Mouse (Mus musculus) heart, embryonic 14.5 days (tissue): ENCODE measurements around the gene Exoc3l2. TPM values are rescaled to one million over a fixed set of nuclear protein-coding genes. Genes with fewer than 3 reads are reported as not detected.

Experiments
- ATAC-seq: fragments of 200-750 bp; cut with Nextera tagmentation; 2 replicates; pipeline ENCODE4 v1.8.0; 2017; ENCODE audit warnings: low read depth, moderate TSS enrichment; ENCODE audit not compliant: insufficient number of reproducible peaks, insufficient read depth, low FRiP score
- H3K27ac ChIP-seq, 2 experiments: fragments of 200-500 bp in 1 of 2; fragments of 300-500 bp in 1 of 2; sonication (generic) in 1 of 2; replicated peaks in 1 of 2; 2 replicates each; pipeline ENCODE4 v1.5.1; 2012 to 2014; ENCODE audit warnings: low read depth in 2 of 2, low read length in 2 of 2, control low read depth in 1 of 2, mild to moderate bottlenecking in 1 of 2, mixed read lengths in 1 of 2; ENCODE audit not compliant: control insufficient read depth in 1 of 2, insufficient read depth in 1 of 2
- H3K27me3 ChIP-seq: fragments of 300-500 bp; sonication (generic); 2 replicates; pipeline ENCODE4 v1.6.1; 2014; ENCODE audit warnings: mild to moderate bottlenecking, low read length, control low read depth; ENCODE audit not compliant: control insufficient read depth, insufficient read depth
- H3K36me3 ChIP-seq: fragments of 300-500 bp; sonication (generic); 2 replicates; pipeline ENCODE4 v1.6.1; 2014; ENCODE audit warnings: mild to moderate bottlenecking, control low read depth, low read length, mixed read lengths; ENCODE audit not compliant: control insufficient read depth, insufficient read depth
- H3K4me1 ChIP-seq, 2 experiments: fragments of 200-500 bp in 1 of 2; fragments of 300-500 bp in 1 of 2; sonication (generic) in 1 of 2; 2 replicates each; pipeline ENCODE4 v1.6.1; 2012 to 2014; ENCODE audit warnings: low read length in 2 of 2, control low read depth in 1 of 2, mixed read lengths in 1 of 2; ENCODE audit not compliant: control insufficient read depth in 2 of 2, insufficient read depth in 2 of 2
- H3K4me2 ChIP-seq: fragments of 300-500 bp; sonication (generic); 2 replicates; pipeline ENCODE4 v1.6.1; 2014; ENCODE audit warnings: mild to moderate bottlenecking, low read length
- H3K4me3 ChIP-seq, 2 experiments: fragments of 200-500 bp in 1 of 2; fragments of 300-500 bp in 1 of 2; sonication (generic) in 1 of 2; 2 replicates each; pipeline ENCODE4 v1.5.1; 2012 to 2014; ENCODE audit warnings: low read length in 2 of 2, mild to moderate bottlenecking in 2 of 2, control low read depth in 1 of 2, low read depth in 1 of 2, moderate library complexity in 1 of 2; ENCODE audit not compliant: control insufficient read depth in 1 of 2, insufficient read depth in 1 of 2
- H3K9ac ChIP-seq: fragments of 300-500 bp; sonication (generic); 2 replicates; pipeline ENCODE4 v1.6.1; 2014; ENCODE audit warnings: mild to moderate bottlenecking, low read length
- H3K9me3 ChIP-seq: fragments of 300-500 bp; sonication (generic); 2 replicates; pipeline ENCODE4 v1.6.1; 2016; ENCODE audit warnings: low read length, control low read depth; ENCODE audit not compliant: control insufficient read depth
- WGBS: fragments of 180-500 bp; shearing (Covaris S2); extraction: QIAGEN DNeasy Blood & Tissue Kit; methylation state at CpG from one replicate; pipeline ENCODE4 v1.1.7; 2014; 5-methylcytosine and 5-hydroxymethylcytosine counted together
- polyA plus RNA-seq: library from polyadenylated mRNA; unstranded; fragments of >200 nt; fragmentation: Nextera tagmentation; extraction: Ambion mirVana; gene quantifications from 2 replicates; pipeline ENCODE4 v1.2.1, GENCODE M21; 2014

The Exoc3l2 gene
- polyA plus RNA-seq, 1 experiment from 2014 or later = 1.8 TPM

DNA sequence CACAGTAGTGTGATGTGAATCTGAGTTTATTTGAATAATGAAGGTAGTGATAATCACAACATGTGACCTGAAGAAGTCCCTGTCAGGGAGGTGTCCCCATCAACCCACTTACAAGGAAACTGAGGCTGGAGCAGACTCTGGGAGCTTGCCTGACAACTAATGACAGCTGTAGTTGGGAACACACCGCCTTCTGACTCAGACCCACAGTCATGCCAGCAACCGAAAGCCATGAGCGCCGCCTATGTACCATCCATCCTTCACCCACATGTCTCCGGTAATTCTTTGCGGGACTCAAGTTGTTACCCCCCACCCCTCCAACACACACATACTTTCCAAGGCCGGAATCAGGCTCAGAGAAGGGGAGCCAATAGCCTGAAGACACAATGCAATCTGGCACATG is 6.5 kb upstream of the Exoc3l2 start:
- Histone ChIP-seq H3K36me3 (peaks cover 12% of the 10 kb centered on the region), H3K9me3 (no peaks in the 10 kb centered on the region), H3K4me2 (peak overlapping the region; percentile 96), H3K9ac (no peak overlapping the region; the same call in 1 of the 2 replicates), H3K4me1 (peaks cover 9 to 25% of the 10 kb centered on the region in 2 experiments), H3K27me3 (no peaks in the 10 kb centered on the region), H3K27ac (no peak overlapping the region), H3K4me3 (peak overlapping the region in 1 of 2 experiments; percentile 99; a peak in 1 of 4 replicates)
- ATAC-seq = no peak
- WGBS = 95% methylated on average over 7 of the region's 7 CpGs

DNA sequence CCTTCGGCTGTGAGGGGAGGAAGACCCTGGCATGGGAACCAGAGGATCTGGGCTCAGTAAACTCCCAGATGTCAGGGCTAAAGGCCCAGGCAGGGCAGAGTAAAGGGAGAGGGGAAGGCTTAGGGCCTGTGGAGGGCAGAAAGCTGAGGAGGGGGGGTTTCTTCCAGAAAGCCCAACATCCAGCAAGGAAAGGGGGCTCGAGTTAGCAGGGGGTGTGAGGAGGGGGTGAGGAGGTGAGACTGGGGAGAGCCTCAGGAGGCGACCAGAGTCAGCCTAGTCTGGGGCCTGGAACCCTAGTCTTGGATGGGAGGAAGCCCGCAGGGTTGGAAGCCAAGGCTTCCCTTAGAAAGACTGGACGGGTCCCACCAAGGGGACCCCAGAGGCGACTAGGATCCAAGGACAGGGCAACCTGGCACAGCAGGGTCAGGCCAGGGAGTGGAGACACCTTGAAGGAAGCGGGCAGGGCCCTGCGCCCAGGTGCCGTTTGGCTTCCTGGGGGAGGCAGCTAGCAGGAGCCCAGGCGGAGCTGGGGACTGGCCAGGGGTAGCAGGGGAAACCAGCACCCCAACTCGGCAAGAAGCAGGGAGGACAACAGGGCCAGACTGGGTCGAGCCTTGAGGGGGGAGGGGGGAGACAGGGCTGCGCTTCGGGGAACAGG is 5.6 kb upstream of the Exoc3l2 start:
- H3K4me1 ChIP-seq = peaks cover 9 to 25% of the 10 kb centered on the region in 2 experiments
- ATAC-seq = no peak
- 9% methylated on average over 14 of the region's 14 CpGs for WGBS
- no peaks in the 10 kb centered on the region for H3K9me3 ChIP-seq
- H3K27ac ChIP-seq = peak overlapping the region in 1 of 2 experiments; percentile 88; a peak in 2 of 4 replicates
- H3K27me3 ChIP-seq = no peaks in the 10 kb centered on the region
- H3K4me3 ChIP-seq = peak overlapping the region; percentile 91 to 99
- H3K9ac ChIP-seq = peak overlapping the region; percentile 93
- peak overlapping the region; percentile 96 for H3K4me2 ChIP-seq
- H3K36me3 ChIP-seq = peaks cover 8% of the 10 kb centered on the region; the same call in 1 of the 2 replicates

DNA sequence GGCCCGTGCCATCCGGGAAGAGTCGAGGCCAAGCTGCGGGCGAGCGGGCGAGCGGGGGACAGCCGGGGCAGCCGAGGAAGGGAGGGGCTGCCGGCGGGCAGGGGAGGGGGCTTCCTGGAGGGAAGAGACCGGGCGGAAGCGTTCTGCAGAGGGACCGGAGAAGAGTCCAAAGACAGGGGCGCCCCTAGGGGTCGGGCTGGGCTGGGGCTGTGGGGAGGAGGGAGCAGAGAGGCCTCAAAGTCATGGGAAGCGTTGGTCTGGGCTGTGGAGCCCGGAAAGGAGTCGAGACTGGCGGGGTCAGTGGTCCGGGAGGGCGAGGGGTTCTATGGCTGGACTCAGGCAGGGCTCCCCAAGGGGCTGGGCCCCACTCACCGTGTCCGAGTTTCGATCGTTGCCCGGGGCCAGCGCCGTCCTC is 5.1 kb upstream of the Exoc3l2 start:
- Histone ChIP-seq H3K9me3 (no peaks in the 10 kb centered on the region), H3K27ac (peak overlapping the region; percentile 63 to 88; a peak in 2 of 4 replicates), H3K4me2 (peak overlapping the region; percentile 96), H3K9ac (peak overlapping the region; percentile 93), H3K4me3 (peak overlapping the region; percentile 91 to 99), H3K4me1 (peaks cover 9 to 25% of the 10 kb centered on the region in 2 experiments), H3K27me3 (no peaks in the 10 kb centered on the region), H3K36me3 (peaks cover 8% of the 10 kb centered on the region; the same call in 1 of the 2 replicates)
- peak; percentile 58 for ATAC-seq
- under 1% methylated on average over 19 of the region's 31 CpGs for WGBS

DNA sequence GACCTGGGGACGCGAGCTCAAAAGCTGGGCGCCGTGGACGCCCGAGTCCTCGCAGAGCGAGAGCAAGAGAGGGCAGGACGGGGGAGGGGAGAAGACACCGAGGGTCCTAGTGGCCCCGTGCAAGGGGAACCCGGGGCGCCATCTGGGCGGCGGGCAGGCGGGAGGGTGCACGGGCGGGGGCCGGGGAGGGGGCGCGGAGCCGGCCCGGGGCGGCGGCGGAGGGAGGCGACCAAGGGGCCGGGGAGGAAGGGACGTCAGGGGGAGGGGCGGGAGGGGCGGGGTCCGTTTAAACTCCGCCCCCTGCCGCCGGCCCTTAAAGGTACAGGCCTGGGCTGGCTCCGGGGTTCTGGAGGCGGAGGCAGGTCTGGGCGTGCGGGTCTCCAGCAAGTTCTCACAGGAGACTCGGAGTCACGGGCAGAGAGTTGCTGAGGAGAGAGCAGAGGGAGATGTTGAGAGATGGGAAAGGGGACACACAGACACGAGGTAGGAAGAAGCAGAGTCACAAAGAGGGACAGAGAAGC is 4.5 kb upstream of the Exoc3l2 start, which contains the start of gene Mark4:
Gene Mark4 (minus strand): TSS at position 231 of the 521 bp plus-strand sequence.
- Histone ChIP-seq H3K4me1 (peaks cover 9 to 25% of the 10 kb centered on the region in 2 experiments), H3K27me3 (no peaks in the 10 kb centered on the region), H3K36me3 (peaks cover 8% of the 10 kb centered on the region; the same call in 1 of the 2 replicates), H3K9me3 (no peaks in the 10 kb centered on the region), H3K4me3 (peak within 1 kb of the TSS; percentile 91 to 99), H3K4me2 (peak within 1 kb of the TSS; percentile 96), H3K27ac (peak within 1 kb of the TSS; percentile 75 to 88), H3K9ac (peak within 1 kb of the TSS; percentile 93)
- under 1% methylated on average over 26 of the region's 42 CpGs for WGBS
- peak; percentile 84 for ATAC-seq

DNA sequence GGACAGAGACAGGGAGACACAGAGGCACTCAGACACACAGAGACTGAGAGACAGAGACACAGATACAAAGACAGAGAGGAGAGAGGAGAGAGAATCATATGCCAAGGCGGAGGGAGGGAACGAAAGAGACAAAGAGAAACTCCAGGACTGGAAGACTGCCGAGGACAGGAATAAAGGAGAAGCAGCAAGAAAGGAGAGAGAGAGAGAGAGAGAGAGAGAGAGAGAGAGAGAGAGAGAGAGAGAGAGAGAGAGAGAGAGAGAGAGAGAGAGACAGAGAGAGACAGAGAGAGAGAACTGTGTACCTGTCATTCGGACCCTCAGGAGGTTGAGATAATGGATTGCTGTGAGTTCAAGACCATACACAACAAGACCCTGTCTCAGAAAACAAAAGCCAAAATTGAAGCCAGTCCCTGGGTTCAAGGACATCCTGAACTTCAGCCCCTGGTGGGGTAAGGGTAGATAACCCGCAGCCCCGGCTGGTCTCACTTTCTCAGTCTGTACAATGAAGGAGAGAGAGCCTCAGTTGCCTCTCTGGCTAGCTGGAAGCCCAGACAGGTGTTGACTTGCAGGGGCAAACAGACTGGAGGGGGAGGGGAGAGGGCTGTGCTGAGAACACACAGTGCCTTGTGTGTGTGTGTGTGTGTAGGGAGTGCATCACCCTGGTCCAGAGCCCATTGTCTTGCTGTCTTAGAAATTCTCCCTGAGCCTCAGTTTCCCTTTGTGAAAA is 3.8 kb upstream of the Exoc3l2 start:
- peak overlapping the region; percentile 93 for H3K9ac ChIP-seq
- no peaks in the 10 kb centered on the region for H3K27me3 ChIP-seq
- H3K4me1 ChIP-seq = peaks cover 10 to 29% of the 10 kb centered on the region in 2 experiments
- H3K27ac ChIP-seq = peak overlapping the region; percentile 61 to 75
- 0 out of 2 replicates have a peak, but pooled peaks have one; percentile 0 for ATAC-seq
- 22% methylated on average over 6 of the region's 6 CpGs for WGBS
- no peaks in the 10 kb centered on the region for H3K9me3 ChIP-seq
- peak overlapping the region; percentile 66 to 99 for H3K4me3 ChIP-seq
- H3K36me3 ChIP-seq = peaks cover 8% of the 10 kb centered on the region; the same call in 1 of the 2 replicates
- peak overlapping the region; percentile 96 for H3K4me2 ChIP-seq

DNA sequence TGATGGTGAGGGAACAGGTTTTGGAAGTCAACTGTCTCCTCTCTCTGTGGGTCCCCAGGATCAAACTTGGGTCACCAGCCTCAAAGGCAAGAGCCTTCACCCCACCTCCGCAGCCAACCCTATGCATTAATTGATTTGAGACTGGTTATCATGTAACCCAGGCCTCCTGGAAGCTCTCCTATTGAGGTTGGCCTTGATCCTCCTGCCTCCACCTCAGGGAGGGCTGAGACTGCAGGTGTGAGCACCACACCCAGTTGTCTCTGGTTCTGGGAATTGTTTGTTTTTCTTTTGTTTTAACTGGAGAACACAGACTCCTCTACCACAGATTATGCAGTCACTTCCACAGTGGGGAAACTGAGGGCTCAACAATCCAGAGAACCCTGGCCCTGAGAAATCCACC is 2.6 kb upstream of the Exoc3l2 start:
- Histone ChIP-seq H3K36me3 (peaks cover 7% of the 10 kb centered on the region; the same call in 1 of the 2 replicates), H3K27ac (no peak overlapping the region), H3K9ac (no peak overlapping the region), H3K9me3 (no peaks in the 10 kb centered on the region), H3K4me3 (no peak overlapping the region), H3K4me2 (no peak overlapping the region), H3K4me1 (peaks cover 20 to 34% of the 10 kb centered on the region in 2 experiments), H3K27me3 (peaks cover under 1% of the 10 kb centered on the region; the same call in 1 of the 2 replicates)
- 70% methylated on average over 1 of the region's 1 CpGs for WGBS
- ATAC-seq = no peak

DNA sequence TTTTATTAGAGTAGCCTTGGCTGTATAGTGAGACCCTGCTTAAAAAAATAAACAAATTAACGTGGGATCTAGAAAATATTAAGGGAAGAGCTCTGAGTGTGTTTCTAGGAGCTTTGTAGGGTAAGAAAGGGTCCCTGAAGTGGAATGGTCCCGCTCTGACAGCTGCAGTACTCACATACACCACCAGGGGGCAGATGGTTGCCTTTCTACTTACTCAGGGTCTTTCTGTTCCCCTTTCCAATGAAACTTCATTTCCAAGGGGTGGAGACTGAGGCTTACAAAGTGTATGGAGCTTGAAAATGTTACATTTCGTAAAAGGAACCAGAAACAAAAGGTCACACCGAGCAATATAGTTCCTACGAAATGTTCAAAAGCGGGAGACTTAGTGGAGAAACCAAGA is 1.6 kb upstream of the Exoc3l2 start:
- H3K27me3 ChIP-seq = peaks cover 8% of the 10 kb centered on the region; the same call in 1 of the 2 replicates
- H3K4me3 ChIP-seq = no peak overlapping the region
- H3K4me1 ChIP-seq = peaks cover 18 to 30% of the 10 kb centered on the region in 2 experiments
- H3K4me2 ChIP-seq = no peak overlapping the region
- H3K9me3 ChIP-seq = no peaks in the 10 kb centered on the region
- 15% methylated on average over 6 of the region's 6 CpGs for WGBS
- no peak for ATAC-seq
- H3K36me3 ChIP-seq = no peaks in the 10 kb centered on the region
- H3K9ac ChIP-seq = no peak overlapping the region
- H3K27ac ChIP-seq = no peak overlapping the region
